Mouse (Mus musculus) stomach, embryonic 14.5 days (tissue): ENCODE measurements around the gene Rgs16. TPM values are rescaled to one million over a fixed set of nuclear protein-coding genes. Genes with fewer than 3 reads are reported as not detected.

Experiments used
- ATAC-seq: fragments of 200-750 bp; cut with Nextera tagmentation; 2 replicates; pipeline ENCODE4 v1.8.0; 2017; ENCODE audit warnings: low read depth, moderate TSS enrichment; ENCODE audit not compliant: insufficient number of reproducible peaks, insufficient read depth, low FRiP score
- H3K27ac ChIP-seq: fragments of 300-500 bp; sonication (generic); 2 replicates; pipeline ENCODE4 v1.5.1; 2014; ENCODE audit warnings: mild to moderate bottlenecking, low read length, moderate library complexity, mixed read lengths
- H3K27me3 ChIP-seq: fragments of 300-500 bp; sonication (generic); 2 replicates; pipeline ENCODE4 v1.6.1; 2014; ENCODE audit warnings: low read length, control low read depth, mixed read lengths; ENCODE audit not compliant: control insufficient read depth, insufficient read depth
- H3K36me3 ChIP-seq: fragments of 300-500 bp; sonication (generic); 2 replicates; pipeline ENCODE4 v1.6.1; 2014; ENCODE audit warnings: mild to moderate bottlenecking, control low read depth, low read length, moderate library complexity, mixed read lengths; ENCODE audit not compliant: control insufficient read depth, insufficient read depth
- H3K4me1 ChIP-seq: fragments of 300-500 bp; sonication (generic); 2 replicates; pipeline ENCODE4 v1.6.1; 2014; ENCODE audit warnings: low read length, control low read depth, mixed read lengths; ENCODE audit not compliant: control insufficient read depth, insufficient read depth
- H3K4me2 ChIP-seq: fragments of 300-500 bp; sonication (generic); replicated peaks from 2 replicates; pipeline ENCODE4 v1.6.1; 2014; ENCODE audit warnings: low read depth, low read length, control low read depth
- H3K4me3 ChIP-seq: fragments of 300-500 bp; sonication (generic); 2 replicates; pipeline ENCODE4 v1.5.1; 2014; ENCODE audit warnings: low read depth, low read length, control low read depth
- H3K9ac ChIP-seq: fragments of 300-500 bp; sonication (generic); replicated peaks from 2 replicates; pipeline ENCODE4 v1.6.1; 2014; ENCODE audit warnings: low read depth, mild to moderate bottlenecking, control low read depth, low read length, moderate library complexity, mixed read lengths
- H3K9me3 ChIP-seq: fragments of 300-500 bp; sonication (generic); 2 replicates; pipeline ENCODE4 v1.6.1; 2016; ENCODE audit warnings: low read depth, low read length, control low read depth; ENCODE audit not compliant: control insufficient read depth
- WGBS: fragments of 180-500 bp; shearing (Covaris S2); extraction: QIAGEN DNeasy Blood & Tissue Kit; methylation state at CpG from one replicate; pipeline ENCODE4 v1.1.7; 2014; 5-methylcytosine and 5-hydroxymethylcytosine counted together
- polyA plus RNA-seq: library from polyadenylated mRNA; unstranded; fragments of >200 nt; fragmentation: Nextera tagmentation; extraction: Ambion mirVana; gene quantifications from 2 replicates; pipeline ENCODE4 v1.2.1, GENCODE M21; 2014

The Rgs16 gene
- polyA plus RNA-seq, 1 experiment from 2014 or later: 2.4 TPM

GRCm38 (mm10) chr1:153794241-153794640 is 54.1 kb downstream of the Rgs16 start:
- H3K27me3 ChIP-seq: no peaks in the 10 kb centered on the region
- no peaks in the 10 kb centered on the region for H3K4me1 ChIP-seq
- no peak for ATAC-seq
- H3K4me3 ChIP-seq: no peak overlapping the region
- H3K4me2 ChIP-seq: no peak overlapping the region
- H3K9me3 ChIP-seq: no peaks in the 10 kb centered on the region
- no peaks in the 10 kb centered on the region for H3K36me3 ChIP-seq
- no peak overlapping the region for H3K9ac ChIP-seq
- WGBS: 72% methylated on average over 3 of the region's 3 CpGs
- H3K27ac ChIP-seq: no peak overlapping the region

Other genes starting within 250 kb of the Rgs16 start
- gene Npl, start 190.3 kb upstream of the Rgs16 start, polyA plus RNA-seq: 6.6 and 8.3 TPM in 2 replicates
- 0.35 and 0.41 TPM in 2 replicates for gene Rgs8, start 87.3 kb upstream of the Rgs16 start, polyA plus RNA-seq
- gene Rnasel, start 9.1 kb downstream of the Rgs16 start, polyA plus RNA-seq: 9.2 and 11.1 TPM in 2 replicates
- gene Rgsl1, start 103.8 kb downstream of the Rgs16 start, polyA plus RNA-seq: 0.30 TPM in 1 of 2 replicates, not detected in the other
- gene Teddm1b, start 134.0 kb downstream of the Rgs16 start, polyA plus RNA-seq: 0.21 and 0.41 TPM in 2 replicates
- gene Teddm1a, start 151.4 kb downstream of the Rgs16 start, polyA plus RNA-seq: not detected in 2 replicates
- 130 and 137 TPM in 2 replicates for gene Glul, start 159.6 kb downstream of the Rgs16 start, polyA plus RNA-seq
- gene Teddm2, start 159.9 kb downstream of the Rgs16 start, polyA plus RNA-seq: 0.46 and 0.53 TPM in 2 replicates